Mouse (Mus musculus) brain, embryonic 18.5 days (tissue): ENCODE results near the gene Pld1.

Experiments
- DNase-seq: peaks from one replicate; pipeline ENCODE4 v3.0.0-alpha.2; 2012; ENCODE audit warnings: low read depth, low spot score

The Pld1 gene

GRCm38 (mm10) chr3:27987891-27988536 is 49.5 kb downstream of the Pld1 start:
- no peak for DNase-seq

DNA sequence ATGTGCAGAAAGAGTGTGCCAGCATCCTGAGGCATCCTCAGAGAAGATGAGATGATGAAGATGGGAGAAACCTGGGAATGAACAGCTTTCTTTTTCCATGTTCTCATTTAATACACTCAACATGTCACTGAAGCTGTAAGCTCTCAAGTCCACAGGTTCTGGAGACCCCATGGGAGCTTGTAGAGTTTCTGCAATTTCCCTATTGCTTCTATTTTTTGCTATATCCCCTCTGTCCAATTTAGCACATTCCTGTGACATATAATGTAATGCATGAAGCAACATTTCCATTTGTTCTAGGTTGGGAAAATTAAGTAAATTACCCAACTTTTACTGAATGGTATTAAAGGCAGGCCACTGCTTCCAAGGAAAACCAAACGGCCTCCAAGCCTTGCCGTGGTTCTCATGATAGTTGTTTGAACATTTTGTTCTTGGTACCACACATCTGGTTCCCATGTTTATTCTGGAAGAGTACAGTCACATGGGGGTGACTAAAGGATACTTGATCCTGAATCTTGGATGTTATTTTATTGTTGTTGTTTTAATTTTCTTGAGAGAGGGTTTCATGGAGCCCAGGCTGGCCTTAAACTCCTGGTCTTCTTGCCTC is 52.7 kb downstream of the Pld1 start:
- no peak for DNase-seq

DNA sequence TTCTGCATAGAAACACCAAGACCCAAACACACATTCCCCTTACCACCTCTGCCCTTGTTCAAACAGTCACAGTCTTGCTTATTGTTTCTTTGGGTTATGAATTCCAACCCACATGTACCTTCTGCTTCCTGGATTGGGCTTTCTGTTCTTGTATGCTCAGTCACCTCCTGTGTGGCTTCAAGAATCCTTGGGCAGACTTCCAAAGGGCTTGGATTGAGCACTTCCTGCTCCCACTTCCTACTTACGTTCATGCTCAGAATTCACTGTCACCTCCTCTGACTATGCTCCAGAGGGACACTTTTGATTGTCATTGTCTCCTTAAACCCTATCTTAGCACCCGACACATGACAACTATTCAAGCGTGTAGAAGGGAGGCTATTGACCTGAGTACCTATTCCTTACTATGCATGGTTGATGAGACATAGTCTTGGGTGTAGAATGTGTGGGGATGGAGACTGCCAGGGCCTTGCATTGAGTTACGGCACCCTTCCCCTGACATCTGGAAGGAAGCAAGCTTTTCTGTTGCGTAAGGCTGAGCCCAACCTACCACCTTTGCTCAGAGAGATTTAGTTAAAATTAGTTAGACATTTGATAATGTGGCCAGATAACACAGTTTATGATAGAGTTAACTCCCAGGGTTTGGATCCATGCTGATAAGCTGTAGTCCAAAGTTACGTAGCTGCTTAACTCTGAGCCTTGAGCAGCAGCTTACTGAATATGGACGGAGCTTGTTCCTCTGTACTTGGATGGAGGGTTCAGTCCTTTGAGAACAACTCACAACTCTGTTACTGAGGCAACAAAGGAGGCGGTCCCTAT is 55.9 kb downstream of the Pld1 start:
- DNase-seq, result no peak

- no peak for DNase-seq
These were observed 65.8 kb downstream of the Pld1 start for GRCm38 (mm10) chr3:28004321-28004720.

- DNase-seq, result no peak
These were observed 69.2 kb downstream of the Pld1 start for GRCm38 (mm10) chr3:28007684-28008083.

- no peak for DNase-seq
These were observed 69.9 kb downstream of the Pld1 start for GRCm38 (mm10) chr3:28008369-28008768.

- no peak for DNase-seq
These were observed 73.7 kb downstream of the Pld1 start for GRCm38 (mm10) chr3:28012177-28012576.

- no peak for DNase-seq
These were observed 74.9 kb downstream of the Pld1 start for GRCm38 (mm10) chr3:28013441-28013840.

DNA sequence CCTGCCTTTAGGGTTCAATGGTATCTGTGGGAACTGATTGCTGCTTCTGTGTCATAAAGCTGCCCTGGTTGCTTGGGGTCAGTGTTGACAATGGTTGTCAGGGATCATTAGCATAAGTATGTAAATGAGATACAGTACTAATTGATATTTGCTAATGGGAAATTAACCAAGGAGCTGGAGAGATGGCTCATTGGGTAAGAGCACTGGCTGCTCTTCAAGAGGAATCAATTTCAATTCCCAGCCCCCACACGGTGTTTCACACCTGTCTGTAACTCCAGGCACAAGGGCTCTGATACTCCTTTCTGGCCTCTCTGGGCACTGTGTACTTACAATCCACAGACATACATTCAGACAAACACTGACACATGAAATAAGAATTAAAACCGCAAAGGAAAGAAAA is 78.5 kb downstream of the Pld1 start:
- DNase-seq, result no peak

DNA sequence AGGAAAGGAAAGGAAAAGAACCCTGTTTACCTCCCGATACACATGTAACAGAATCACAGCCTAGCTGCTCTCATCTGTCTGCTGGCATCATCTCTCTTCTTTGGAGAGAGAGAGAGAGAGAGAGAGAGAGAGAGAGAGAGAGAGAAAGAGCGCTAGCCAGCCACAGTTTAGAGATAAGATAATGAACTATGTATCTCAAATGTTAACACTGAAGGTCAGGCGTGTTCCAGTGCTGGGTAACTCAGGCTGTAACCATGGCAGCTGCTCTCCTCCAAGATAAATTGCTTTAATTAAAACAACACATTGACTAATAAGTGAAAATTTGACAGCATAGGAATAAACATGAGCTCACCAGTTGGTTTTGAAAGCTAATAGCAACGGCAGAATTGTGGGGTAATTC is 81.2 kb downstream of the Pld1 start:
- DNase-seq, result no peak

DNA sequence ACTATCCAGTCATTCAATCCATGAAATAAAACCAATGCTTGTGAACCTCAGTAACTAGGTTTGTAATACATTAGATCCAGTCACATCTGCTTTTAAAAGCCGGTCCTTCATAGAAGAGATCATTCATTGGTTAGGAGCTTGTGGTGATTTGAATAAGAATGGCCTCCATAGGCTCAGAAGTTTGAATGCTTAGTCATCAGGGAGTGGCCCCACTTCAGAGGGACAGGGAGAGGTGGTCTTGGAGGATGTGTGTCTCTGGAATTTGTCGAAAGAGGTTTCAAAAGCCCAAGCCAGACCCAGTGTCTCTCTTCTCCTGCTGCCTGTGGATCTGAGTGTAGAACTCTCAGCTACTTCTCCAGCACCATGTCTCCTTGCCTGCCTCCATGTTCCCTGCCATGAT is 81.9 kb downstream of the Pld1 start:
- no peak for DNase-seq

DNA sequence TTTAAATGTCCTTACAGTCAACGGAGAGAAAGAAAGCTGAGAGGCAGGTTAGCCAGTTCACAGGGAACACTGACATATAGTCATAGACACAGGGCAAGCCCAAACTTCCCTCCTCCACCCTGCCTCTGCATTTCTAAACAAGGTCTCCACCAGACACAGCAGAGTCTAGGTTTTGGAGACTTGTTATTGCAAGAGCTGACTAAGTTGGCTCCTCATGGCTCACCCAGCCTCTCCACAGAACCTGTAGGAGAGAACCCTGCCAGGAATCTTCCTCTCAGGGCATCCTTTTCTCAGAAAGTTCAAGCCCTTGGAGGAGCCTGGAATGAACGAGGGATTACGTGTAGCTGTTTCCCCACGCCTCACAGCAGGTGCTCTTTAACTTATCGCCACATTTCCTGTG is 83.7 kb downstream of the Pld1 start:
- no peak for DNase-seq

DNA sequence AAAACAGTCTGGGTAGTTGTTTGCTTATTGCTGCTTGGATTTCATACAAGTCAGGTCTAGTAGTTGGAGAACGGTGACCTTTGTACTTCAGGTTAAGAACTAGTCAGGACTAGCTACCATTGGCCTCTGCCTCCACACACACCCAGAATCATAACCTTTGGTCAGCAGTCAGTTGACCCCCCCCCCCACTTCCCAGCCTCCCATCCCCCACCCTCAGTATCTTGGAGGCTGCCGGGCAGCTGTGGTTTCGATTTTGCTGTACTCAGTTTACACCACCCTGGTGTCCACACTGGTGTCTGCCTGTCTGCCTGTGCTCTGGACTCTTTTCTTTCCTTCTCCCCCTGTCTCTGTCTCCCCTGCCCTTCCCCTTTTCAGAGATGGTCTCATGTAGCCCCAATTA is 88.4 kb downstream of the Pld1 start:
- DNase-seq, result no peak

- DNase-seq, result no peak
These were observed 90.0 kb downstream of the Pld1 start for GRCm38 (mm10) chr3:28028456-28028855.

DNA sequence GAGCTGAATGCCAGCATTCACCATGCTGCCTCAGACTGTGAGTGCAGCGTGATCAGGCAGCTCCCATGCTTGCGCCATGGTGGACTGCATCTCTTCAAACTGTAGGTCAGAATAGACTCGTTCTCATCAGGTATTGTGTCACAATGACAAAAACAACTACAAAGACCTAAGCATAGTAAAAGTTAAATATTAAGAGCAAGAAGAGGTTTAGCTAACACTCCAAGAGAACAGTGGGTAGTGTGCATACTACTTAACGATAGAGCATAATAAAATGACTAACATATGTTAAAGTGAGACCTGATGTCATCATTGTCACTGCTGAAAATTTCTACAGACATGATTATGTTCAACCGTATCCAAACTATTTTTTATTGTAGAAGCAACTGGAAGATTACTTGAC is 92.4 kb downstream of the Pld1 start:
- DNase-seq, result no peak

DNA sequence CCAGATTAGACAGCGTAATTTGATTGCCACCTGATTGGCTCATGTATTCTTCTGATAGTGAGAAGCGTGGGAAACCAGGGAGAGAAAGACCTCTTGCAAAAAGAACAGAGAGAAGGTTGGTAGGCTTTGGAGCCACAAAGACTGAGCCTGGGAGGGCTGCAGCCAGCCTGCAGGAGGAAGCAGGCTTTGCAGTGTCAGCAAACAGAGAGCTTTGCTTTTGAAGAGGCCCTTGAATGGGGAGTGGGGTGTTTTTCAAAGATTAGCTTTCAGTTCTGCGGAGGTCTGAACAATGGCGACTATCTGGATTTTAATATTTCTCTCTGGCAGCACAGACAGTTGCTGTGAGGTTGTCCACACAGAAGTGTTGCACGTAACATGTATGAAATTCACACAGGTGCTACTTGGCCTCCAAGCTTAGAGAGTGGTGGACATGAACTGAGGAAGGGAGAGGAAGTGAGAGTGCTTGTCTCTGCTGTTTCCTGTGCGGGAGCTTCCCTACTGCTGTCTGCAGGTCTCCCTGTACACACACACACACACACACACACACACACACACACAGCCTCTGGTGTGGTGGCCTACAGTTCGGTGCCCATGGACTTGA is 93.2 kb downstream of the Pld1 start:
- no peak for DNase-seq

DNA sequence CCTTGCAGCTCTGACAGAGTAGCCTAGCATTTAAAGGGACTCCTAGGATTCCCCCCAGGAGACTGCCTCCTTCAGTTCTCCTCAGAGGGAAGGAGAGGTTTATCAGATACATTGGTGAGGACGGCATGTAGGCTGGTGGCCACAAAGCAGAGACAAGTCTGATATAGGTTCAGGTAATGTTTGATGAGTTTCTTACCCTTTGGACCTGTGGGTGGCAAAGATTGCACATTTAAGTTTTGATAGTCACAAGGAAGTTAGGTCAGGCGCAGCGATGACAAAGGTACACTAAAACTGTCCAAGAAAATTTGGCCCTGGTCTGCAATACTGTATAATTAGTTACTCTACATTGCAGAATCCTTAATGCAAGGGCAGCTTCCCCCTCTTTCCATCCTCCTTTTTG is 95.4 kb downstream of the Pld1 start:
- DNase-seq, result no peak

DNA sequence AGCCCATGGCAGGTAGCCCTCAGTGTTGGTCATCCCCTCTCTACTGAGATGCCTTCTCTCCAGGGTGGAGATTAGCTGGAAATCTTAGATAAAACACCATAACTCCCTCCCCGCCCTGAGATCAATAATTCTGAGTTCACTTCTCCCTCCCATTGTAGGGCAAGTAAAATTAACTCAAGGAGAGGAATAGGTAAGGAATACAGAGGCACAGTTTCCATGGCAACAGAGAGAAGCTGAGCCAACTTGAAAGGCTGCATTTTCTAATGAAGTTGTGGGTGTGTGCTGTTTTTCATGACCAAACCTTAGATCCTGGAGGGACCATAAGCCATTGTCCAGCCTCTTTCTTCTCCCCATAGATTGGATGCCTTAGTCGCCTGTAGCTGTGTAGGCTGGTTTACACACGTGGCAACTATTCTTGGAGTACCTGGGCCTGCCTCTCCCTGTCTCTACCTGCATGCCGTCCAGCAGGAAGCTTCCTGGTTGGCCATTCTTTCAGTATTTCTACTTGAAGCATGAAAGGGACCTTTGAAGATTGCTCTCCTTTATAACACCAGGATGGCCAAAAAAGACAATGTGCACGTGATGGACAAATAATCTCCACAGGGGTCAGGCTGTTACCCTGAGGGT is 96.3 kb downstream of the Pld1 start:
- peak; percentile 24 for DNase-seq

GRCm38 (mm10) chr3:28037320-28037932 is 98.9 kb downstream of the Pld1 start:
- no peak for DNase-seq

- no peak for DNase-seq
These were observed 99.6 kb downstream of the Pld1 start for GRCm38 (mm10) chr3:28038106-28038505.

- DNase-seq, result no peak
These were observed 101.3 kb downstream of the Pld1 start for GRCm38 (mm10) chr3:28039760-28040159.

GRCm38 (mm10) chr3:28041236-28041635 is 102.7 kb downstream of the Pld1 start:
- no peak for DNase-seq
